Mouse (Mus musculus) 3T3-L1 (cell line): ENCODE data around the gene Tmcc3.

Experiments used
- DNase-seq: peaks from one replicate; pipeline ENCODE4 v3.0.0-alpha.2; 2015; ENCODE audit warnings: low read depth, low spot score

The Tmcc3 gene

DNA sequence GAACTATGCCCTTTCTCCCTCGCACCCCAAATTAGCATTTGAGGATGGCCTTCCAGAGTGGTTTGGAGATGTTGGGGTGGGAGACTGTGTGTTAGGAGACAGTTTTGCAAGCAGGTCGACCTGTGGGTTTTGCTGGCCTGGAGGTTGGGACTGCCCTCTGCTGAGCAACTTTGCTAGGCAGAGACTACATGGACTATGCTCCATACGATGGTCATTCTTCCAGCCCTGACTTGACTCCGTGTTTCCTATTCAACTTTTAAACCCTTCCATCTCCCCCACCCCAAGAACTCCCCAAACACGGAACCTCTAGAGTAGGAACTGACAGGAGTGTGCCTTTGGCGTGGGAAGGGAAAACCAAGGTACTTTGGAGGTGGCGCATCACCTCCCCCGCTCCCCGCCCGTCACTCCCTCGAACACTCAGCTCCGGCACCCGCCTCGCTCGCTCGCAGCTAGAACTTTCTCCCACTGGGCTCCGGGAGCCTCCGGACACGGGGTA lies at the start of gene Tmcc3:
Gene Tmcc3, plus strand, starts transcription at position 439 of the 496 bp plus-strand sequence.
- no peak for DNase-seq

GRCm38 (mm10) chr10:94262646-94263045 lies 49.1 kb upstream of the Tmcc3 start:
- DNase-seq, result no peak

DNA sequence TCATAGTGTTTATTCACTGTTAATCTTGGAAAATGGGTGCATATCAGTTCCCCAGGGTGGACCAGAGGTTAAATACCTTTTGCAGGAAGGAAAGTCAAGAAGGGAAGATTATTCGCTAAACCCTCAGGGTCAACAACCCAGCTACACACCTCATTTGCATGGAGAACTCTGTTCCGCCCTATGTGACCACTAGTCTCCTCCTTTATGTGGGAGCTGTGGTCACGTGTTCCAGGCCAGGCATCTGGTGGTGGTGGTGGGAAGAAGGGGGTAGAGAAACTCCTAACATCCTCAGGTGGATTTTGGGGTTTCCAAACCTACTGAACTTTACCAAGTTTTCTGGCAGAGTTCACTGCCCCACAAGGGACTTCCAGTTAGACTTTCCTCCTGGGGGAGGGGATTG lies 48.5 kb upstream of the Tmcc3 start:
- no peak for DNase-seq

DNA sequence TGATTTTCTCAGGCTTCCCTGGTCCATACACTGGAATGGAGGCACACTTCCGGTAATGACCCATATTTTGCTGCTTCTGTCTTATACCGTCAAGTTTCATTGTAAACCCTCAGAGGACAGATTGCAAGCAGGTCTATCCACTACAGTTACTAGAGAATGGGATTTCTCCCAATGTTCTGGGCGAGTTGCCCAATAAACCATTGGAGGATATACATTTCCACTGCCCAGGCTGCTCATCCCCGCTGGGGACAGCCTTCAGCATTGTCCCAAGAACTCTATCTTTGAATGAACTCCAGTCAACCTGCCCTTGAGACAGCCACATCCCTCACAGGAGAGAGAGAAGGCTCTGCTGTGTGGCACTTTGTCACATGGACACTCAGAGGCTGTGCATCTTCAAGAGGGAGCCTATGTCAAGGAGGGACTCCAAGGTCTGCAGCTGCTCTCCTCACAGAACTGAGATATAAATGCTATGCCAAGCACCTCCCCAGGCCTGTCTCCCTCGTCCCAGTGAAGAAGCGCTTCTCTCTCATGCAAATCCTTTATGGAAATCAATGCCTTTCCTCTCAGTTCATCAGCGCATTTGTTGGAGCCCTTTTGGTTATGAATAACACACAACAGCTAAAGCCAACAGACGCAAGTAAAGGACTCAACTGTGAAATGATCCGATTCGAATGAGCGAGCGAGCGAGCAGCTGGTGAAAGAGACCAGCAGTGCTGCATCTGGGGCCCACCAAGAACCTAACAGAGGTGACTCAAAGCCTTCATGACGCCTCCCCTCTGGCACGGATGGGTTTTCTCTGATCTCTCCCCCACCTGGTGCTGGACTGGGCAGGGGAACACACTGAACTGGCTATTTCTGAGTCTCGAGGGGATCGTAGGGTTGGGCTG lies 45.9 kb upstream of the Tmcc3 start:
- DNase-seq, result no peak

- DNase-seq, result no peak
Measured at GRCm38 (mm10) chr10:94275321-94275720, 36.4 kb upstream of the Tmcc3 start.

GRCm38 (mm10) chr10:94276511-94276910 lies 35.2 kb upstream of the Tmcc3 start:
- no peak for DNase-seq

DNA sequence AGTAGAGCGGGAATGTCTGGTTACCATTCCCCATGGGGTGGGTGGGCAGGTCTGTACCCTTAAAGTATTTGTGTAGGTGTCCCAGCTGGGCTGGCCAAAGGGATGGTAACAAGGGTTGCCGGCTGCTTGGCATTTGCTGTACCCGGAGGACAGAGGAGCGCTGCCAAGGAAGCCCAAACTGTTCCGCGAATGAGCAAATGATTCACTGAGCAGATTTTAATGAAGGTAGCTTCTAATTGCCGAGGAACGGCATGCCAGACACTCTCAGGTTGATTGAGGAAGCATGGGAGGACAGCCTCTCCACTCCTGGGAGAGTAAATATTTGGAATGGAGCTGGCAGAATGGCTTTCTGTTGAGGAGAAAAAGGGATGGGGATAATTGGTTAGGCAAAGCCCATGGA lies 29.6 kb upstream of the Tmcc3 start:
- DNase-seq, result no peak

- no peak for DNase-seq
Measured at GRCm38 (mm10) chr10:94282797-94283196, 29.0 kb upstream of the Tmcc3 start.

GRCm38 (mm10) chr10:94294437-94294836 lies 17.3 kb upstream of the Tmcc3 start:
- DNase-seq, result no peak

GRCm38 (mm10) chr10:94294933-94295750 lies 16.6 kb upstream of the Tmcc3 start:
- peak; percentile 48 for DNase-seq

- no peak for DNase-seq
Measured at GRCm38 (mm10) chr10:94295923-94296605, 15.7 kb upstream of the Tmcc3 start.

DNA sequence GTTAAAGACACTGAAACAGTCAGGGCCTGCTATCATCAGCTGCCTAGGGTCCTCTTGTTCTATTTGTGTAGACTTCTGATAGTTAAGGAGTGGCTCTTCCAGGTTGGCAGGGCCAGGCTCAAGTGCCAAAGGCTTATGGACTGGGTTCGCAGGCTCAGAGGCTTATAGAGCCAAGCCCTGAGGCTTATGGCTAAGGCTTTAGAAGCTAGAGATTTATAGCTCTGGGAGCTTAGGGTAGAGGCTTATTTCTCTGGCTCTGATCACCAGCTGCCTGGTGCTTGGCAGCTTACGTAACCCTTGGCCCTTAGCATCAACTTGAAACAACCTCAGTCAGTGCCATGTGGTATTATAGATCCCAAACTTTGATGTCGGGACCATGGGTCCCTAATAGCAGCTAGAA lies 13.3 kb upstream of the Tmcc3 start, which contains the start of gene Gm4792:
Gene Gm4792, minus strand, starts transcription at position 233 of the 400 bp plus-strand sequence.
- no peak for DNase-seq

DNA sequence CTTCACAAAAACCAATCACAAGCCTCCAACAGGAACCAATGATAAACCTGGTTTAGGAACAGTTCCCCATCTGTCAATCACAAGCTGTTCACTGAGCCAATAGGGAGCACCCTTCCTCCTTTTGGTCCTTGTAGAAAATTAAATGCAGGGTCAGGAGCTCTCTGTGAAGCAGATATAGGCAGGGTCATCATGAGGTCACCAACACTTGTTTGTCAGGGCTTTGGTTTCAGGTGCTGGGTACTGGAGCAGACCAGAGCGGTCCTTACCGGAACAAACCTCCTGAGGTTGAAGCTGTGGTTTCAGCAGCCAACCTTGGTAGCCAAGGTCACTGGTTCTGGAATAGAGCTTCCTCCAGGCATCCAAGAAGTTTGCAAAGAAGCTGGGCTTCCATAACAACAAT lies 12.4 kb upstream of the Tmcc3 start:
- DNase-seq, result no peak

GRCm38 (mm10) chr10:94304064-94304657 lies 7.6 kb upstream of the Tmcc3 start:
- DNase-seq, result no peak

- peak; percentile 51 for DNase-seq
Measured at GRCm38 (mm10) chr10:94305526-94305925, 6.2 kb upstream of the Tmcc3 start.

GRCm38 (mm10) chr10:94310499-94311267 lies 1.1 kb upstream of the Tmcc3 start:
- no peak for DNase-seq

- no peak for DNase-seq
Measured at GRCm38 (mm10) chr10:94312007-94312715, 412 bp downstream of the Tmcc3 start.

DNA sequence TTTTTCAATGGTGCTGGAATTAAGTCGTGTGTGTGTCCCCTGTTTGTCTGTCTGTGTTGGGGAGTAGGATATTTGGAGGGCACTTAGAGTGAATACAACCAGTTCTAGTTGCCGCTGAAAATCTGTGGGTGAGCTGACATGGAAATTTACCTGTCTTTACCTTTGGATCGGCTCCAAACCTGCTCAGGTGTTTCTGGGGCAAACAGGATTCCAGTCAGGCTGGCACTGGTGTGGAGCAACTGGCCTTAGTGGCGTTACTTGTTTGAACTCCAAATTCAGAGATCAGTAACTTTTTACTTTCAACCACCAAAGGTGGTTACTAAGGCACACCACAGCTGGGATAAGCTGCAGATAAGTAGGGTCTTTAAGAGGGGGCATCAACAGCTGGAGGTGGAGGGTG lies 1.4 kb downstream of the Tmcc3 start:
- no peak for DNase-seq

DNA sequence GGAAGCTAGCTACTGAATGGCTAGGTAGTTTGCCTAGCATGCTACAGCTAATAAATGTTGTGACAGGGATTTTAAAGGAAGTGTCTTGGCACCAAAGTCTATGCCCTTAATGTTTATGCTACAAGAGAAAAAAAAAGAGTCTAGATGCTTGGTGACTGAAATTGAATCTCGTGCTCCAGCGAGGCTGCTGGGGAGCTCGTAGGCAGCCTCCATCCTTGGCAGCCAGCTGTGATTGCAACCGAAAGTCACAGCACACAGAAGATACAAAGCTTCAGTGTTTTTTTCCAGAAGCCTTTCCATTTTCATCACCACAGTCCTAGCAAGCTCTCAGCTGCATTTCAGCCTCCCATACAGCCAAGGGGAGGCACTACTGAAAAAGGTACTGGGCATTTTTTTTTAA lies 6.8 kb downstream of the Tmcc3 start:
- DNase-seq, result no peak

- no peak for DNase-seq
Measured at GRCm38 (mm10) chr10:94329962-94330361, 18.2 kb downstream of the Tmcc3 start.
